Mouse (Mus musculus): ENCODE results near the gene Arcn1.

Arcn1 gene

DNA sequence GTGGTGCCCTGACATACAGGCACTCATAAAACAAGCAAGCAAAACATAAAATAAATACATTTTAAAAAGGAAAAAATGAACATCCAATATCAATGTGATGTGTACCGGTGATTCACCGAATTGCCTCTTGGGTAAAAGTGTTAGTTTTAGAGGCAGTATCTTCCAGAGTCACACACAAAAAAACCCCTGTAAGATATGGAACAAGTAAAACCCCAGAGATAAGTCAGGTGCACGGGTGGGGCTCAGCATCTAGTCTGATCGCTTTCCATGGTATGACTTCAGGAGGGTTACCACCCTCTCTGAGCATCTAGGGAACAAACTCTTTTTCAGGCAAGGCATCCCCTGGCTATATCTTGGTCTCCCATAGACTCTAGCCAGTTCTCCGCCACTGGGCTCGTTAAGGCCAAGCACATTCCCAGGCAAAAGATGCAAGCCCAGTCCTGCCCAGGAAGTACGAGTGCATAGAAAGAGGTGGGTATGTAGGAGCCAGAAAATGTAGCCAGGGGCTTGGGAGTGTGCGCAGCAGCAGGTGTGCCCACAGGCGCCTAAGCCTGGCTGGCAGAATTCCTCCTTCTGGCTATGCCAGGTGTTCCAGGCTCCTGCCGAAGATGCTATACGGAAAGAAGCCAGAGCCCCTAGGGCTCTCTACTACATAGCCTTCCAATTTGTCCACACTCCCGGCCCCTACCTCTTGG lies 48.6 kb downstream of the Arcn1 start:
- DNase-seq, result no peak

DNA sequence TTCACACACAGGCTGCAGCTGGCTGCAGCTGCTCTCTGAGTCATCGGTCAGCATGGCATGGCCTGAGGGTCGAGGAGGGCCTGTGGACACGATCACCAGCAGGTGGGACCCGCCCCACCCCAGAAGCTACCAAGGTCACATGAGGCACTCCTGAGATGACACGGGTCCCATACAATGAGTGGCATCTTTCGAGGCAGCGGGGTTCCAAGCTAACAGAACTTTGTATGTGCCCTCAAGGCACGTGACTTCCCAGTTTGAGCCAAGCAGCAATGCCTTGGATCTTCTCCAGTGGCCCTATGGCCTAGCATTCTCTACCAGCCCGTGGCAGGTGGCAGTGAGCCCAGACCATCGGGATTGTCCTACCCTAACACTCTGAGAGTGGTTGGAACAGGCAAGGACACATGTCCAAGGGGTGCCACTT lies 49.8 kb downstream of the Arcn1 start:
- no peak for DNase-seq

GRCm38 (mm10) chr9:44716997-44717821 lies 50.4 kb downstream of the Arcn1 start:
- no peak for DNase-seq

- DNase-seq, result no peak
Observed at GRCm38 (mm10) chr9:44715705-44716362, 51.8 kb downstream of the Arcn1 start.

DNA sequence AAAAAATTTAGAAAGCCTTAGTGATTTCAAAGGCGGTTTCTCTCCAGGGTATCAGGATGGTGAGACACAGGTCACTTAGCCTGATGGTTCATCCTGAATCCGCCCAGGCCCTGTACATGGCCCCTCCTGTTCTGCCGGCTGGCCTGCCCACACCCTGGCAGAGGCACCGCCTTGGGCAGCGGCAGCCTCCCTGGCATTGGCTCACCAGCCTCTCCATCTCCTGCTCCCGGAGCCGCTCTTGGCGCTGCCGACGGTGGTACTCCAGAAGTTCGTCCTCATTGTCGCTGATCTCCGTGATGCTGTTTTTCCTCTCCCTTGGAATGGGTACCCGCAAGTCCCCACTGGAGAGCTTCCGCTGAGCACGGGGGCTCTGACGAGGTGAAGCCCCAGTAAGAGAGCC lies 52.5 kb downstream of the Arcn1 start:
- no peak for DNase-seq

DNA sequence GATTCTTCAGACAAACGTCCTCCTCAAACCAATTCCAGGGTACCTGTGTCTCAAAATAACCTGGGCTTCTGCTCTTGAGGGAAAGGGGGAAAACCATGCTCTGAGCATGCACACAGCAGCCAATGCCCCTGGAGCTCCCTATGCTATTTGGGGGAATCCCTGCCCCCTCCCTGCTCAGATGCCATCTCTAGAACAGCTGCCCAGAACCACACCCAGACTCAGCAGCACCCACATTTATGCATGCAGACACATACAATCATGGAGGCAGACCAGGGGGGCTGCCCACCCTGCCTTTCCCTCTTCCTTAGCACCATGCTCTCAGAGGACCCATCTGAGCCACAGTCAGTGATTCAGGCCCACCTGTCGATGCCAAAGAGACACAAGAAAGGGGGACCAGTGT lies 54.1 kb downstream of the Arcn1 start:
- DNase-seq, result no peak

- DNase-seq, result no peak
Observed at GRCm38 (mm10) chr9:44713080-44713479, 54.6 kb downstream of the Arcn1 start.

- no peak for DNase-seq
Observed at GRCm38 (mm10) chr9:44711602-44712001, 56.0 kb downstream of the Arcn1 start.

DNA sequence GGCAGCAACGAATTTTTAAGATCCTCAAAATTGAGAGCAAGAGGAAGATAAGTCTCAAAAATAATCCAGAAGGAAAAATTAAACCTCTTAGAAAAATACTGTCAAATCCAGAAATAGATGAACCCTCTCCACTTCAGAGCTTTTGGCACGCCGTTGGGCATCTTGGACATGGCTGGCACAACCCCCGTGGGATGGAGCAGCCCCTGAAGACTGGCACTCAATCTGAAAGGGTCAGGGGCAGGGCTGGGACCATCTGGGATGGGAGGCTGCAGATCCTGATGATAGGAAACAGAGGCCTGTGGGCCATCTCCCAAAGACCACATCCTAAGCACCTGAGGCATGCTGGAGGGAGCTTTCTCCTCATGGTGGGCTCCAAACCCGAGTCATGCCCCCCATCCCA lies 57.4 kb downstream of the Arcn1 start:
- DNase-seq, result no peak

DNA sequence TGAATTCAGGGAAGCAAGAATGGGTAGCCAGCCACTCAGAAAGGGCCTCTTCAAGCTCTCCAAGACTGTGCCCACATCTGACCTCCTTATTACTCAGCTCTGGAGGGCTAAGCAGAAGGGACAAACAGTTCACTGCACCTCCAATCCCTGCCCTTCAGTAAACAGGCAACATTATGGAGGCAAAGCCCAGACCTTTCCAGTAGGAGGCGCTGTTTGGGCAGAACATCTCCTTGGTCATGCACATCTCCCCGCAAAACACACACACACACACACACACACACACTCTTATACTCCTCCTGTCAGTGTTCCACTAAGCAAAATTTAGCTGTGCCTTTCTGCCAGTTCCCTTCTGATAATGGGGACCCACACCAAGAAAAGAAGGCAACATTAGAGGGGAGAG lies 58.0 kb downstream of the Arcn1 start:
- peak; percentile 73 for DNase-seq

GRCm38 (mm10) chr9:44708925-44709324 lies 58.7 kb downstream of the Arcn1 start:
- DNase-seq, result no peak

GRCm38 (mm10) chr9:44708429-44708765 lies 59.2 kb downstream of the Arcn1 start:
- DNase-seq, result peak; percentile 88

DNA sequence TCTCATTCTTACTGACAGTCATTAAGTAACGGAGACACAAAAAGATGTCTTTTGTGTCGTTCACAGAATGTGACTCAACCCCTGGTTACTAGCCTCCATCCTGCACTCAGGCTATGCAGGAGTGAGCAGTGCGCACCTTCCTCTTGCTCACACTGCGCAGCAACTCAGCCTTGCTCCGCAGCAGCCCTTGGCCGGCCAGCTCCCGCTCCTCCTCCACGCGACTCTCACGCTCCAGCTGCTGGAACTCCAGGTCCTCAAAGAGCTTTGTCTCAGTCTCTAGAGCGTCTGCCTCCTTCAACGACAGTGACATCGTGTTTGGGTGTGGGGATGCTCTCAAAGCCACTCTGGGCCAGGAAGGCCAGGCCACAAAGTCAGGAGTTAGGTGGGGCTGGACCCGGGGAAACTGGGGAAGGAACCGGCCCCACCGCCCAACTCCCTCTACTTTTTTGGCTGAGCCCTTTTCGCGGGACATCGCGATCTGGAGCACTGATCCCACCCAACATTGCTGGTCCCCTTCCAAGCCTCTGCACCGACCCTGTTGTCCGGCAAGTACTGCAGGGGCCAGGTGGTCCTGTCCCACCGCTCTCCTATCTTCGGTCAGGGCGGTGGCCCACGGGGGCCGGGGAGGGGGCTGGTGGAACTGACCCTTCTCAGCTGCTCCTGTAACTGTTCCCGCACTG lies 59.8 kb downstream of the Arcn1 start:
- no peak for DNase-seq

GRCm38 (mm10) chr9:44699730-44700129 lies 67.9 kb downstream of the Arcn1 start:
- DNase-seq, result no peak

DNA sequence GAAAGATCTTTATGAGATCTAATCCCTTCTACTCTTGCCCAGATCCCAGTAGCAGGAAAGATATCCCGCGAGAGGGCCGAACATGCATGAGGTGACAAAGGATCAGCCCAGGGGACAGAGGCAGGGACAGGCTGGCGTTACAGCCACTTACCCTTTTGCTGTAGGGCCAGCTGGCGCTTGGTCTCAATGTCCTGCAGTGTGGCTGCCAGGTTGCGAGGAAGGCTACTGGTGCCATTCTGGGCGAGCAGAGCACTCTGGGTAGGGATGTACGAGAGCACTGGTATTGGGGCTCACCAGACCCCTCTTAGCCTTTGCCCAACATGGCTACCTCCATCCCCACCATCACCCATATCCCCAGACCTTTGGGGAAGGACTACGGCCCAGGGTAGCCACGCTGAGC lies 68.4 kb downstream of the Arcn1 start:
- DNase-seq, result no peak

DNA sequence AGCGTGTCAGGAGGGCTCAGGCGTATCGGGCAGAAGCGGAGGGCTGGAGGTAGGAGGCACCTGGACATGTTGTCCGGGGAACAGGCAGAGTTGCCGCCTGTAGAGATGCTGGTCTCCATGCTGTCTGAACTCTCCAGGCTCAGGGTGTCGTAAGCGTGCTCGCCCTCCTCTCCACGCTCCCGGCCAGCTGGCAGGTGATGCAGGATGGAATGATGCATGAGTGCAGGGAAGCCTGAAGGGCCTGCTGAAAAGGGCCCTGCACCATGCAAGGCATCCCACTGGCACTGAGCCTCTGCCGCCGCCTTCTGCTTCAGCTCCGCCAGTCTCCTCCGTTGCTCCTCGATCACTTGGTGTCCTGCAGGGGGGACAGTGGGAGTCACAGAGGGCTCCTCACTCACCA lies 69.8 kb downstream of the Arcn1 start:
- no peak for DNase-seq

GRCm38 (mm10) chr9:44693071-44693470 lies 74.6 kb downstream of the Arcn1 start:
- no peak for DNase-seq

DNA sequence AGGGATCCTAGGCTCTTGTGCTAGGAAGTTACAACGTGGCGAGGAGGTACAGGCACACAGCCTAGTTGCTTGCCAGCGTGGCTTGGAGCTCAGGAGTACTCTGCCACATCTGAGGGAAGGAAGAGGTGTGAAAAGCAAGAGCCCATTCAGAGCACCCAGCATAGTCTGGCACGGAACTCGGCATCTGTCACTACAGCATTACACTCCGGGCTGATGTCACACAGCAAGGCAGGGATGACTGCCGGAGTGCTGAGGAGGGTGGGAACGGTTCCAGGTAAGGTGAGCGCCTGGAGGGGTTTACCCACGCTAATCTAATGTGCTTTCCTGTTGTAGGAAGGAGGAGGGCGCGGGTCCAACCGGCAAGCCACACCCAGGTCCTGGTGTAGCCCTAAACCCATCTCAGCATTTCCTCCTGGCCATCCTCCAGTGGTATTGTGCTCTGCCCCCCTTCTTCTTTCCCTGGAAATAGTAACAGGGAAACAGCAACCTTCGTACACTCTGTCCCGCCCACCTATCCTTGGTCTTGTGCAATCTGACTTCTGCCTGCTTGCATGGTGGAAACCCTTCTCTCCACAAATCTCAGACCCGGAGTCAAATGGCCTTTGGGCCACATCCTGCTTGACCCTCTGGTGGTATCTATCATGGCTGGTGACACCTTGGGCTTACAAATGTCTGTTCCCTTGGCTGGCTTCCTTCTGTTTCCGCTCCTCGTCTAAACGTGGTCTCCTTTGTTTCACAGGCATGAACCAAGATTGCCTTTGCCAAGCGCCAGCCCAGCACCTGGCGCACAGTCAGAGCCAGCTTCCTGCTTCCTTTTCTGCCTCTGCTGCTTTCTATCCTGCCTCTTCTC lies 75.7 kb downstream of the Arcn1 start:
- peak; percentile 84 for DNase-seq
